In genomic region chr13:113869212-113870205, GRCm38 (mm10) we compare ENCODE assay signal across 9 mouse cellular contexts.
DNase-seq lines count a peak whose midpoint lies in the region; ATAC-seq and TF ChIP-seq lines count a peak whose summit lies in the region.
"Had no signal": no experiment of that assay in that cellular context is flagged by ENCODE, and none has a peak within 500 bp of the region (broad histone marks: within the 10 kb centered on the region; RNA-seq: fewer than 3 reads in every experiment).

No protein-coding gene starts in this region.

- DNase-seq in midbrain, embryonic 10.5 days (ENCODE audit: low spot score) = peak; percentile 63
- DNase-seq in heart, postnatal 10 days = peak; percentile 63 to 78
- DNase-seq in layer of hippocampus, postnatal 25 days (ENCODE audit: extremely low spot score in 1 of 2, low spot score in 1 of 2) = peak; percentile 42 to 67
- peak; percentile 80 for DNase-seq in splenic B cell, adult 2 months (ENCODE audit: low read depth, low spot score)

- no peak for ATAC-seq in midbrain, embryonic 16.5 days
- peak; percentile 60; the same call in 1 of the 2 replicates for ATAC-seq in erythroid progenitor cell, adult 5-6 weeks (replicated peaks; ENCODE audit: low FRiP score, poor library complexity, severe bottlenecking)
- peak; percentile 68 for ATAC-seq in megakaryocyte progenitor cell, adult 5-6 weeks (replicated peaks; ENCODE audit: poor library complexity)

- no peak overlapping the region for H3K4me2 ChIP-seq in midbrain, embryonic 16.5 days (ENCODE audit: low read length)
- H3K4me2 ChIP-seq: embryonic facial prominence, embryonic 15.5 days had no signal

- H3K9me3 ChIP-seq in midbrain, embryonic 10.5 days (replicated peaks) = no peaks in the 10 kb centered on the region; the same call in 1 of the 2 replicates
- H3K9me3 ChIP-seq in midbrain, embryonic 16.5 days (replicated peaks; ENCODE audit: control insufficient read depth, low read length, poor library complexity, severe bottlenecking) = no peaks in the 10 kb centered on the region
- H3K9me3 ChIP-seq: embryonic facial prominence, embryonic 15.5 days had no signal

- intact Hi-C loops in heart, postnatal 10 days (cut with DNase I) = loop anchor here (5.0 to 10.0 kb wide), 6 partner anchors 205 to 1095 kb away; no protein-coding TSS in a partner anchor

- H3K4me3 ChIP-seq in midbrain, embryonic 10.5 days = no peak overlapping the region
- H3K4me3 ChIP-seq in midbrain, embryonic 16.5 days (ENCODE audit: low read depth, low read length) = no peak overlapping the region
- no peak overlapping the region for H3K4me3 ChIP-seq in bone marrow macrophage, adult 2 months (ENCODE audit: insufficient read depth, low read length)
- H3K4me3 ChIP-seq: embryonic facial prominence, embryonic 15.5 days had no signal

- H3K27ac ChIP-seq in midbrain, embryonic 10.5 days (replicated peaks) = no peak overlapping the region
- no peak overlapping the region for H3K27ac ChIP-seq in midbrain, embryonic 16.5 days (ENCODE audit: low read length)
- no peak overlapping the region for H3K27ac ChIP-seq in bone marrow macrophage, adult 2 months (ENCODE audit: insufficient read depth, low read depth, low read length)
- H3K27ac ChIP-seq: embryonic facial prominence, embryonic 15.5 days had no signal

- H3K36me3 ChIP-seq in midbrain, embryonic 10.5 days = no peaks in the 10 kb centered on the region
- H3K36me3 ChIP-seq in midbrain, embryonic 16.5 days (ENCODE audit: control insufficient read depth, insufficient read depth, low read length) = 0 out of 2 replicates have a peak, but pooled peaks cover 3% of the 10 kb centered on the region
- H3K36me3 ChIP-seq in splenic B cell, adult 2 months (ENCODE audit: control insufficient read depth, insufficient read depth, low read length, poor library complexity, severe bottlenecking) = no peaks in the 10 kb centered on the region
- H3K36me3 ChIP-seq: embryonic facial prominence, embryonic 15.5 days had no signal

- no peaks in the 10 kb centered on the region for H3K27me3 ChIP-seq in midbrain, embryonic 10.5 days (ENCODE audit: low read depth, poor library complexity, severe bottlenecking)
- no peaks in the 10 kb centered on the region for H3K27me3 ChIP-seq in midbrain, embryonic 16.5 days (ENCODE audit: control insufficient read depth, insufficient read depth, low read depth, low read length)
- no peaks in the 10 kb centered on the region for H3K27me3 ChIP-seq in splenic B cell, adult 2 months (ENCODE audit: control insufficient read depth, insufficient read depth, low read length, poor library complexity, severe bottlenecking)
- H3K27me3 ChIP-seq: embryonic facial prominence, embryonic 15.5 days had no signal

- no peak overlapping the region for H3K9ac ChIP-seq in midbrain, embryonic 16.5 days (ENCODE audit: low read depth, low read length)
- H3K9ac ChIP-seq: embryonic facial prominence, embryonic 15.5 days had no signal

- 72% methylated on average over 20 of the region's 20 CpGs for WGBS in midbrain, embryonic 10.5 days
- WGBS in midbrain, embryonic 16.5 days = 67% methylated on average over 20 of the region's 20 CpGs

- no peak for TF ChIP-seq POLR2A in bone marrow macrophage, adult 2 months (IDR thresholded peaks at IDR 0.05; ENCODE audit: borderline replicate concordance, low read depth, low read length)

- TF ChIP-seq CTCF in bone marrow macrophage, adult 2 months (IDR thresholded peaks at IDR 0.05; ENCODE audit: low read depth, low read length) = peak; percentile 43; the same call in 1 of the 2 replicates

- H3K4me1 ChIP-seq in midbrain, embryonic 10.5 days = peaks cover 13% of the 10 kb centered on the region
- no peaks in the 10 kb centered on the region; the same call in 1 of the 2 replicates for H3K4me1 ChIP-seq in midbrain, embryonic 16.5 days (ENCODE audit: control insufficient read depth, insufficient read depth, low read length)
- H3K4me1 ChIP-seq in bone marrow macrophage, adult 2 months (ENCODE audit: control insufficient read depth, insufficient read depth, low read length) = peaks cover 16% of the 10 kb centered on the region
